Mouse (Mus musculus) ES-E14 (cell line): ENCODE measurements around the gene Cd164. TPM values are rescaled to one million over a fixed set of nuclear protein-coding genes. Genes with fewer than 3 reads are reported as not detected.

Experiments used
- DNase-seq: peaks from one replicate; pipeline ENCODE4 v3.0.0-alpha.2; 2013; ENCODE audit warnings: low read depth, low spot score
- H3K27ac ChIP-seq: 2 replicates; pipeline ENCODE4 v1.5.1; 2012; ENCODE audit warnings: low read depth, mild to moderate bottlenecking, low read length, moderate library complexity, mixed read lengths; ENCODE audit not compliant: poor library complexity, insufficient read depth, severe bottlenecking
- H3K36me3 ChIP-seq: 2 replicates; pipeline ENCODE4 v1.6.1; 2012; ENCODE audit warnings: mild to moderate bottlenecking, low read length, moderate library complexity, mixed read lengths; ENCODE audit not compliant: control insufficient read depth, poor library complexity, insufficient read depth, severe bottlenecking
- H3K4me1 ChIP-seq, 2 experiments: fragments of 150-350 bp in 1 of 2; sonication (generic) in 1 of 2; 2 replicates each; pipeline ENCODE4 v1.6.1; 2012; ENCODE audit warnings: low read length in 2 of 2, mild to moderate bottlenecking in 1 of 2, mixed read lengths in 1 of 2; ENCODE audit not compliant: control insufficient read depth in 2 of 2, insufficient read depth in 2 of 2, poor library complexity in 1 of 2
- H3K4me3 ChIP-seq, 2 experiments: fragments of 150-350 bp in 1 of 2; sonication (generic) in 1 of 2; 2 replicates each; pipeline ENCODE4 v1.5.1; 2012; ENCODE audit warnings: low read length in 2 of 2, low read depth in 1 of 2, mild to moderate bottlenecking in 1 of 2, mixed read lengths in 1 of 2; ENCODE audit not compliant: insufficient read depth in 1 of 2, poor library complexity in 1 of 2, severe bottlenecking in 1 of 2
- H3K9ac ChIP-seq: 2 replicates; pipeline ENCODE4 v1.6.1; 2012; ENCODE audit warnings: low read depth, mild to moderate bottlenecking, low read length, mixed read lengths; ENCODE audit not compliant: poor library complexity, insufficient read depth, severe bottlenecking
- H3K9me3 ChIP-seq: fragments of 150-350 bp; sonication (generic); 2 replicates; pipeline ENCODE4 v1.6.1; 2012; ENCODE audit warnings: low read depth, mild to moderate bottlenecking, low read length; ENCODE audit not compliant: control insufficient read depth, insufficient read depth
- CHD2 ChIP-seq: IDR thresholded peaks from 2 replicates; pipeline ENCODE4 v1.6.1; 2014; ENCODE audit warnings: mild to moderate bottlenecking, low read depth, low read length, inconsistent platforms
- HCFC1 ChIP-seq: IDR thresholded peaks from 2 replicates; pipeline ENCODE4 v1.6.1; 2012; ENCODE audit warnings: low read length, inconsistent platforms, borderline replicate concordance; ENCODE audit not compliant: insufficient read depth
- MAFK ChIP-seq: IDR thresholded peaks from 2 replicates; pipeline ENCODE4 v1.6.1; 2014; ENCODE audit warnings: mild to moderate bottlenecking, low read depth, low read length, inconsistent platforms; ENCODE audit not compliant: insufficient read depth
- ZC3H11A ChIP-seq: IDR thresholded peaks from 2 replicates; pipeline ENCODE4 v1.6.1; 2012; ENCODE audit warnings: low read depth, mild to moderate bottlenecking, inconsistent platforms, low read length, borderline replicate concordance
- ZNF384 ChIP-seq: IDR thresholded peaks from 2 replicates; pipeline ENCODE4 v1.6.1; 2012; ENCODE audit warnings: low read depth, low read length, inconsistent platforms
- in situ Hi-C, 2 experiments: fragments of 600-800 bp; cut with MboI; formaldehyde crosslinking; loops; one replicate each; pipeline ENCODE4 v1.15.1; 2025; ENCODE audit warnings: low sequenced_read_pairs in 2 of 2, inconsistent platforms in 1 of 2; ENCODE audit not compliant: unreplicated experiment in 2 of 2
- total RNA-seq: library from RNA; depleted of rRNA; stranded (reverse); fragments of 300-350 nt; gene quantifications from 2 replicates; pipeline ENCODE4 v1.2.3, GENCODE M21; 2012

Cd164 gene
- total RNA-seq, 1 experiment: 127 TPM

GRCm38 (mm10) chr10:41552319-41552718 lies 33.1 kb downstream of the Cd164 start:
- Histone ChIP-seq H3K36me3 (no peaks in the 10 kb centered on the region), H3K4me3 (no peak overlapping the region), H3K9me3 (no peaks in the 10 kb centered on the region), H3K4me1 (peaks cover 0 to 10% of the 10 kb centered on the region in 2 experiments), H3K9ac (no peak overlapping the region), H3K27ac (0 out of 2 replicates have a peak overlapping the region, but pooled peaks have one; percentile 14)
- TF ChIP-seq ZNF384 (no peak), CHD2 (no peak), HCFC1 (no peak), MAFK (no peak), ZC3H11A (no peak)
- in situ Hi-C loops: no loop called here
- no peak for DNase-seq

- in situ Hi-C loops: no loop called here
- Histone ChIP-seq H3K9me3 (no peaks in the 10 kb centered on the region), H3K4me3 (no peak overlapping the region; a peak in 1 of 4 replicates), H3K36me3 (no peaks in the 10 kb centered on the region), H3K27ac (no peak overlapping the region), H3K4me1 (peaks cover 0 to 10% of the 10 kb centered on the region in 2 experiments), H3K9ac (no peak overlapping the region)
- no peak for DNase-seq
- no peak for TF ChIP-seq MAFK
- TF ChIP-seq ZNF384: no peak
- no peak for TF ChIP-seq HCFC1
- no peak for TF ChIP-seq CHD2
- no peak for TF ChIP-seq ZC3H11A
These were observed 33.8 kb downstream of the Cd164 start for GRCm38 (mm10) chr10:41552847-41553589.

GRCm38 (mm10) chr10:41553711-41554110 lies 34.5 kb downstream of the Cd164 start:
- in situ Hi-C loops: no loop called here
- H3K4me3 ChIP-seq: no peak overlapping the region
- TF ChIP-seq ZC3H11A: no peak
- TF ChIP-seq MAFK: no peak
- no peak for TF ChIP-seq HCFC1
- TF ChIP-seq ZNF384: no peak
- TF ChIP-seq CHD2: no peak
- H3K9me3 ChIP-seq: no peaks in the 10 kb centered on the region
- peaks cover 0 to 10% of the 10 kb centered on the region in 2 experiments for H3K4me1 ChIP-seq
- H3K9ac ChIP-seq: no peak overlapping the region
- no peak for DNase-seq
- H3K36me3 ChIP-seq: no peaks in the 10 kb centered on the region
- no peak overlapping the region for H3K27ac ChIP-seq

GRCm38 (mm10) chr10:41555081-41555480 lies 35.9 kb downstream of the Cd164 start:
- peaks cover 0 to 10% of the 10 kb centered on the region in 2 experiments for H3K4me1 ChIP-seq
- no peak for DNase-seq
- no peaks in the 10 kb centered on the region for H3K9me3 ChIP-seq
- no peak overlapping the region for H3K27ac ChIP-seq
- in situ Hi-C loops: no loop called here
- no peak overlapping the region for H3K4me3 ChIP-seq
- H3K36me3 ChIP-seq: 0 out of 2 replicates have a peak, but pooled peaks cover 2% of the 10 kb centered on the region
- H3K9ac ChIP-seq: no peak overlapping the region
- TF ChIP-seq MAFK (no peak), ZC3H11A (no peak), HCFC1 (no peak), ZNF384 (no peak), CHD2 (no peak)
